Mouse (Mus musculus) gastrocnemius, adult 2 months (tissue): Measurements from ENCODE around the gene Strip1. TPM values are rescaled to one million over a fixed set of nuclear protein-coding genes. Genes with fewer than 3 reads are reported as not detected.
A peak's percentile ranks its signal among the peaks of the same experiment; 100 is the strongest.

Experiments used
- DNase-seq: peaks from one replicate; pipeline ENCODE4 v3.0.0; 2022
- H3K27ac ChIP-seq: fragments of 200-600 bp; 2 replicates; pipeline ENCODE4 v1.8.1; 2022; ENCODE audit warnings: mild to moderate bottlenecking
- H3K4me3 ChIP-seq: fragments of 200-600 bp; 2 replicates; pipeline ENCODE4 v1.8.1; 2022; ENCODE audit warnings: mild to moderate bottlenecking, moderate library complexity
- CTCF ChIP-seq: fragments of 200-600 bp; IDR thresholded peaks from 2 replicates; pipeline ENCODE4 v1.8.1; 2022; ENCODE audit warnings: antibody characterized with exemption, mild to moderate bottlenecking, moderate library complexity
- intact Hi-C: fragments of 180-260 bp; cut with DNase I; formaldehyde crosslinking; loops from one replicate; pipeline ENCODE4 v1.15.1; 2025
- total RNA-seq, 2 experiments: library from RNA; stranded (reverse); gene quantifications; 2 replicates each; pipeline ENCODE4 v1.2.3; 2021

The Strip1 gene
- total RNA-seq, 2 experiments from 2014 or later = 16.6 to 20.4 TPM

DNA sequence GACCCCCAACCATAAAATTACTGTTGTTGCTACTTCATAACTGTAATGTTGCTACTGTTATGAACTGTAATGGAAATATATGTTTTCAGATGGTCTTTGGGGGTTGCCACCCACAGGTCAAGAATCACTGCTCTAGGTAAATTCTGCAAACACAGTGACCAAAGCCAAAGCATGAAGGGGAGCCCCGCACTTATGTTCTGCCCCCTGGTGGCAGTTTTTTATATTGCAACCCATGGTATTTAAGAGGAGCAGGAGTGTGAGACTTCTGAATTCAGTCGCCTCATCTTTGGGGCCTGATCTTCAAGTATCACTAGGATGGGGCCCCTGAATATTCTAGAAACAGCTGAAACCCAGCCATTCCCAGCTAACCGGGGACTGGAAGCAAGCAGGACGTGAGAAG is 52.0 kb downstream of the Strip1 start:
- peak; percentile 88 for TF ChIP-seq CTCF
- DNase-seq = peak; percentile 55
- Histone ChIP-seq H3K4me3 (no peak overlapping the region), H3K27ac (no peak overlapping the region)
- intact Hi-C loops = loop anchor here (1.0 to 5.0 kb wide), 2 partner anchors 20 to 97 kb away; no protein-coding TSS in a partner anchor

GRCm38 (mm10) chr3:107577810-107578390 is 53.6 kb downstream of the Strip1 start:
- no peak for TF ChIP-seq CTCF
- H3K4me3 ChIP-seq = no peak overlapping the region
- intact Hi-C loops = loop anchor here (5.0 kb wide), 1 partner anchor 96 kb away; no protein-coding TSS in a partner anchor
- peak; percentile 1 for DNase-seq
- no peak overlapping the region for H3K27ac ChIP-seq

DNA sequence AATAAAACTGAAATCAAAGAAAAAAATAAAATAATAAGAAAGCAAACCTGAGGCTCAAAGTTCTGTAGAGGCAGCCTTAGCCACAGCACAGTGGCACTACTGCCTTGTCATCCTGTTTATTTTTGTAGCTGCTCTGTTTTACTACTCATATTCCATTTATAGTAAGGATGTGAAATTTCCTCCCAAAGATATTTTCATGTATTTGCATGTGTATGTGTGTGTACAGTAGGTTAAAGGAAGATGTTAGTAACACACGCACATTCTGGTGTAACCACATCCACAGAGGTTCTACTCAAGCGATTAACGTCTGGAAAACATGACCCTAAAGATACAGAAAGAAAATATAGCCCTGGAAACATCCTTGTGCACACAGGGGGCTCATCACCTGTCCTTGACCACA is 54.7 kb downstream of the Strip1 start:
- no peak overlapping the region for H3K4me3 ChIP-seq
- no peak for TF ChIP-seq CTCF
- peak; percentile 1 for DNase-seq
- H3K27ac ChIP-seq = no peak overlapping the region
- intact Hi-C loops = loop anchor here (5.0 kb wide), 1 partner anchor 95 kb away; no protein-coding TSS in a partner anchor

DNA sequence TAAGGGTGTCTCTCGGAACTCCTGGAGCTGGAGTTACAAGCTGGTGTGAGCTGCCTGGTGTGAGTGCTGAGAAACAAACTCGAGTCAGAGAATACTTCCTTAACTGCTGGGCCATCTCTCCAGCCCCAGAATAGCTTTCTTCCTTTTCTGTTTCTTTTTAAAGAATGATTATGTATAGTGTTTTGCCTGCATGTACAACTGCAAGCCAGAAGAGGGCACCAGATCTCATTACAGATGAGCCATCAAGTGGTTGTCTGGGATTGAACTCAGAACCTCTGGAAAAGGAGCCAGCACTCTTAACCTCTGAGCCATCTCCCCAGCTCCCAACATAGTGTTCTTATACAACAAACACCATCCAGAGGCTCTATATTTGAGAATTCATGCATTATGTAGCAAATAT is 60.3 kb downstream of the Strip1 start:
- H3K4me3 ChIP-seq = no peak overlapping the region
- intact Hi-C loops = no loop called here
- no peak overlapping the region for H3K27ac ChIP-seq
- DNase-seq = peak; percentile 1
- peak; percentile 48 for TF ChIP-seq CTCF

- Histone ChIP-seq H3K27ac (no peak overlapping the region), H3K4me3 (no peak overlapping the region)
- intact Hi-C loops = no loop called here
- no peak for DNase-seq
- no peak for TF ChIP-seq CTCF
Measured at GRCm38 (mm10) chr3:107568721-107569120, 62.8 kb downstream of the Strip1 start.

DNA sequence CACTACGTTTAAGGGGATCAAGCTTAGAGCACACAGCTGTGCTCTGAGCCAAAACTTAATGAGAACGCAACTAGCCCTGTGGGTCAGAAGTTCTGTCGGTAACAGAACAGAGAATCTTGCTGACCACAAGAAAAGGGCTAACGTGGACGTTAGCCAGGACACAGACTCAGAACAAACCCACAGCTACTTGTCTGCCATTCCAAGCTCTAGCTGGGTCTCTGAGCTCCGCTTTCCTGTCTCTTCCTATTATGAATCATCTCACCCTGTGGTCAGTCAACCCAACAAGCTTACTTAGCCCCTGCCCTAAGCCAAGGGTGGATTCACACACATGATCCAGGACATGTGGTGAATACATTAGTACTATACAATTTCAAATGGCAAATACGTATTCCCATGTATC is 63.7 kb downstream of the Strip1 start:
- DNase-seq = no peak
- intact Hi-C loops = no loop called here
- Histone ChIP-seq H3K4me3 (no peak overlapping the region), H3K27ac (no peak overlapping the region)
- TF ChIP-seq CTCF = no peak

DNA sequence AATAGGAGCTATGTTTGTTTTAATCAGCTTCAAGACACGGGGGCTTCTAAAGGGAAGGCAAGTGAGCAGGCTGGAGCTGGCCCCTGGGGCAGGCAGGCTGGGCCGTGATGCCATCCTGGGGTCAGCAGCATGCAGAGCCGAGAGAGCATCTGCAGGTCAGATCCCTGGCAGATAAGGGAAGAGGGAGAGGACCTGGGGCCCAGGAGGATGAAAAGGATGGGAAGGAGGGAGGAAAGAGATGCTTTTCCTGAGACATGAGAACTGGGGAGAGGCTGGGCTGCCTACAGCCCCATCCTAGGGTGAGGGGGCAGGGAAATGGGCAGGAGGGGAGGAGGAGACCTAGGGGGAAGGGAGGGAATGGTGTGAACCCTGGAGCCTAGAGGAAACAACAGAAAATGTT is 66.2 kb downstream of the Strip1 start:
- Histone ChIP-seq H3K4me3 (no peak overlapping the region), H3K27ac (no peak overlapping the region)
- intact Hi-C loops = no loop called here
- TF ChIP-seq CTCF = no peak
- DNase-seq = no peak

DNA sequence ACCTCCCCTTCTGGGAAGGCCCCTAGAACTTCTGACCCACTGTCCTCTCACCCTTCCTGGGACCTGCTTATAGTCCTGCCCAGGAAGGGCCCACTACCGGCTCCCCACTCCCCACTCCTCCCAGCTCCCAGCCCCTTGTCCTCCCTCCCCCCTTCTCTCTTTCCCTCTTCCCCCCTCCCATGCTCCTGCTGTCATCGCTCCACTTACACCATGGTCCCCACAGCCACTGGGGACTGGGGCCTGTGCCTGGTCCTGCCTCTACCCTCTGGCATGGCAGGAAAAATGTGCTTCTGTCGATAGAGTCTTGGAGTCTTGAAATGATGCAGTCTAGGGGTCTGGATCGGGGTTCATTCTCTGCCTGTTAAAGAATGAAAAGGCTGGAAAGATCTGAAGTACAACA is 67.6 kb downstream of the Strip1 start:
- TF ChIP-seq CTCF = no peak
- H3K27ac ChIP-seq = no peak overlapping the region
- H3K4me3 ChIP-seq = no peak overlapping the region
- no peak for DNase-seq
- intact Hi-C loops = no loop called here

DNA sequence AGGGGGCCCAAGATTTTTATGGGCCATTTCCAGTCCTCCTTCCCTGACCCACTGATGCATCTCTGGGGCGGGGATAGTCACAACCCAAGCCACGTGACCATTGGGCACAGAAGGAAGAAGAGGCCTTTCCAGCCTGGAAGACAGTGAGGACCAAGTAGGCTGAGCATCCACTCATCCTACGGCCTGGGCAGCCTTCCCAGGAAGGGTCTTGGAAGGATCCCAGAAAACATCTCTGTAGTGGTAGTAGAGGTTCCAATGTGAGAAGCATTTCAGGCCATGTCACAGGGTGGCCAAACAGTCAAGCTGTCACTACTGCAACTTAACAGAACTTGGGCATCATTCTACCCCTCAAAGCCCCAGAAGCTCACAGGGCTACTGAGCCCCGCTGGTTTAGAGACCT is 68.9 kb downstream of the Strip1 start:
- no peak overlapping the region for H3K27ac ChIP-seq
- no peak overlapping the region for H3K4me3 ChIP-seq
- no peak for TF ChIP-seq CTCF
- intact Hi-C loops = no loop called here
- DNase-seq = no peak

Other genes with a start within 250 kb of the Strip1 start
- gene Kcnc4, start 172.1 kb downstream of the Strip1 start, total RNA-seq = 10 to 100 TPM; 51.9 to 72.3 TPM
- gene Slc6a17, start 113.7 kb downstream of the Strip1 start, total RNA-seq = under 1 TPM; 0.28 to 0.81 TPM
- gene Ubl4b, start 76.6 kb downstream of the Strip1 start, total RNA-seq = not detected
- gene Alx3, start 36.7 kb downstream of the Strip1 start, total RNA-seq = not detected
- gene Gm10961, start 372 bp downstream of the Strip1 start, total RNA-seq = not detected
- gene Ahcyl1, start 64.9 kb upstream of the Strip1 start, total RNA-seq = 10 to 100 TPM; 30.0 to 33.0 TPM
- gene Csf1, start 128.8 kb upstream of the Strip1 start, total RNA-seq = 1 to 10 TPM; 7.9 to 8.5 TPM
- gene Eps8l3, start 245.5 kb upstream of the Strip1 start, total RNA-seq = not detected